Mouse (Mus musculus): ENCODE data around the gene Il4i1. TPM values are rescaled to one million over a fixed set of nuclear protein-coding genes. Genes with fewer than 3 reads are reported as not detected.
A peak's percentile ranks its signal among the peaks of the same experiment; 100 is the strongest.

Gene Il4i1
- polyA plus RNA-seq, 1 experiment from 2014 or later: 2.9 TPM

GRCm38 (mm10) chr7:44847772-44848171, 31.6 kb downstream of the Il4i1 start:
- H3K27ac ChIP-seq (ENCODE audit: low read depth, low read length): no peak overlapping the region; the same call in 1 of the 2 replicates
- no peak for ATAC-seq (replicated peaks; ENCODE audit: low FRiP score)
- peaks cover 24% of the 10 kb centered on the region for H3K4me1 ChIP-seq (replicated peaks; ENCODE audit: control insufficient read depth, insufficient read depth, low read length)
- peak overlapping the region; percentile 46; the same call in 1 of the 2 replicates for H3K9ac ChIP-seq (ENCODE audit: low read depth, low read length)
- DNase-seq (ENCODE audit: low spot score): no peak
- H3K9me3 ChIP-seq (ENCODE audit: control insufficient read depth, low read length): no peaks in the 10 kb centered on the region
- H3K36me3 ChIP-seq (ENCODE audit: control insufficient read depth, insufficient read depth, low read length): peaks cover 32% of the 10 kb centered on the region
- peak overlapping the region; percentile 89 for H3K4me3 ChIP-seq (ENCODE audit: low read depth, low read length)
- no peaks in the 10 kb centered on the region for H3K27me3 ChIP-seq (replicated peaks; ENCODE audit: control insufficient read depth, insufficient read depth, low read length)
- 77% methylated on average over 5 of the region's 5 CpGs for WGBS
- peak overlapping the region; percentile 87 for H3K4me2 ChIP-seq

GRCm38 (mm10) chr7:44848561-44849415, 32.6 kb downstream of the Il4i1 start, which contains the start of the genes Akt1s1 and Tbc1d17:
TSS of gene Akt1s1 (plus strand) at chr7:44848991.
TSS of gene Tbc1d17 (minus strand) at chr7:44849079.
- H3K4me3 ChIP-seq (ENCODE audit: low read depth, low read length): peak within 1 kb of the TSS; percentile 89
- H3K36me3 ChIP-seq (ENCODE audit: control insufficient read depth, insufficient read depth, low read length): peaks cover 26% of the 10 kb centered on the region; the same call in 1 of the 2 replicates
- no peaks in the 10 kb centered on the region for H3K9me3 ChIP-seq (ENCODE audit: control insufficient read depth, low read length)
- no peaks in the 10 kb centered on the region for H3K27me3 ChIP-seq (replicated peaks; ENCODE audit: control insufficient read depth, insufficient read depth, low read length)
- peak within 1 kb of the TSS; percentile 95 for H3K27ac ChIP-seq (ENCODE audit: low read depth, low read length)
- DNase-seq (ENCODE audit: low spot score) (peak; percentile 98), ATAC-seq (replicated peaks; ENCODE audit: low FRiP score) (peak; percentile 82)
- under 1% methylated on average over 54 of the region's 54 CpGs for WGBS
- peak within 1 kb of the TSS; percentile 87 for H3K4me2 ChIP-seq
- H3K9ac ChIP-seq (ENCODE audit: low read depth, low read length): peak within 1 kb of the TSS; percentile 96
- peaks cover 23% of the 10 kb centered on the region for H3K4me1 ChIP-seq (replicated peaks; ENCODE audit: control insufficient read depth, insufficient read depth, low read length)

GRCm38 (mm10) chr7:44849416-44850111, 33.4 kb downstream of the Il4i1 start:
- H3K27ac ChIP-seq (ENCODE audit: low read depth, low read length): peak overlapping the region; percentile 95
- H3K4me1 ChIP-seq (replicated peaks; ENCODE audit: control insufficient read depth, insufficient read depth, low read length): peaks cover 27% of the 10 kb centered on the region
- ATAC-seq (replicated peaks; ENCODE audit: low FRiP score) (peak; percentile 62), DNase-seq (ENCODE audit: low spot score) (peak; percentile 88)
- no peaks in the 10 kb centered on the region for H3K9me3 ChIP-seq (ENCODE audit: control insufficient read depth, low read length)
- peak overlapping the region; percentile 96 for H3K9ac ChIP-seq (ENCODE audit: low read depth, low read length)
- H3K27me3 ChIP-seq (replicated peaks; ENCODE audit: control insufficient read depth, insufficient read depth, low read length): no peaks in the 10 kb centered on the region
- H3K4me3 ChIP-seq (ENCODE audit: low read depth, low read length): peak overlapping the region; percentile 89
- WGBS: under 1% methylated on average over 41 of the region's 41 CpGs
- H3K36me3 ChIP-seq (ENCODE audit: control insufficient read depth, insufficient read depth, low read length): peaks cover 23% of the 10 kb centered on the region; the same call in 1 of the 2 replicates
- H3K4me2 ChIP-seq: peak overlapping the region; percentile 87

- Histone ChIP-seq H3K27me3 (replicated peaks; ENCODE audit: control insufficient read depth, insufficient read depth, low read length) (no peaks in the 10 kb centered on the region), H3K9me3 (ENCODE audit: control insufficient read depth, low read length) (no peaks in the 10 kb centered on the region), H3K4me3 (ENCODE audit: low read depth, low read length) (peak overlapping the region; percentile 89), H3K36me3 (ENCODE audit: control insufficient read depth, insufficient read depth, low read length) (peaks cover 20% of the 10 kb centered on the region; the same call in 1 of the 2 replicates), H3K9ac (ENCODE audit: low read depth, low read length) (peak overlapping the region; percentile 96), H3K4me2 (peak overlapping the region; percentile 87), H3K4me1 (replicated peaks; ENCODE audit: control insufficient read depth, insufficient read depth, low read length) (peaks cover 30% of the 10 kb centered on the region), H3K27ac (ENCODE audit: low read depth, low read length) (peak overlapping the region; percentile 95)
- WGBS: 0% methylated on average over 33 of the region's 33 CpGs
- peak; percentile 85 for DNase-seq (ENCODE audit: low spot score)
- ATAC-seq (replicated peaks; ENCODE audit: low FRiP score): peak; percentile 50
These were observed 34.0 kb downstream of the Il4i1 start for GRCm38 (mm10) chr7:44850146-44850545.

- H3K36me3 ChIP-seq (ENCODE audit: control insufficient read depth, insufficient read depth, low read length): peaks cover 17% of the 10 kb centered on the region; the same call in 1 of the 2 replicates
- peak overlapping the region; percentile 87 for H3K4me2 ChIP-seq
- H3K9ac ChIP-seq (ENCODE audit: low read depth, low read length): peak overlapping the region; percentile 96
- H3K4me1 ChIP-seq (replicated peaks; ENCODE audit: control insufficient read depth, insufficient read depth, low read length): peaks cover 39% of the 10 kb centered on the region
- H3K27ac ChIP-seq (ENCODE audit: low read depth, low read length): peak overlapping the region; percentile 95
- ATAC-seq (replicated peaks; ENCODE audit: low FRiP score) (no peak), DNase-seq (ENCODE audit: low spot score) (no peak)
- H3K9me3 ChIP-seq (ENCODE audit: control insufficient read depth, low read length): no peaks in the 10 kb centered on the region
- no peaks in the 10 kb centered on the region for H3K27me3 ChIP-seq (replicated peaks; ENCODE audit: control insufficient read depth, insufficient read depth, low read length)
- 66% methylated on average over 8 of the region's 8 CpGs for WGBS
- H3K4me3 ChIP-seq (ENCODE audit: low read depth, low read length): peak overlapping the region; percentile 89
These were observed 34.8 kb downstream of the Il4i1 start for GRCm38 (mm10) chr7:44850789-44851624.

- Histone ChIP-seq H3K36me3 (ENCODE audit: control insufficient read depth, insufficient read depth, low read length) (peaks cover 10% of the 10 kb centered on the region; the same call in 1 of the 2 replicates), H3K9me3 (ENCODE audit: control insufficient read depth, low read length) (no peaks in the 10 kb centered on the region), H3K4me1 (replicated peaks; ENCODE audit: control insufficient read depth, insufficient read depth, low read length) (peaks cover 45% of the 10 kb centered on the region), H3K27me3 (replicated peaks; ENCODE audit: control insufficient read depth, insufficient read depth, low read length) (no peaks in the 10 kb centered on the region), H3K9ac (ENCODE audit: low read depth, low read length) (0 out of 2 replicates have a peak overlapping the region, but pooled peaks have one; percentile 38), H3K4me2 (peak overlapping the region; percentile 87; the same call in 1 of the 2 replicates), H3K27ac (ENCODE audit: low read depth, low read length) (no peak overlapping the region), H3K4me3 (ENCODE audit: low read depth, low read length) (peak overlapping the region; percentile 89; the same call in 1 of the 2 replicates)
- DNase-seq (ENCODE audit: low spot score): no peak
- WGBS: 85% methylated on average over 12 of the region's 12 CpGs
- ATAC-seq (replicated peaks; ENCODE audit: low FRiP score): no peak
These were observed 35.5 kb downstream of the Il4i1 start for GRCm38 (mm10) chr7:44851625-44852234.

GRCm38 (mm10) chr7:44852259-44853027, 36.3 kb downstream of the Il4i1 start:
- H3K27ac ChIP-seq (ENCODE audit: low read depth, low read length): peak overlapping the region; percentile 45
- no peaks in the 10 kb centered on the region for H3K27me3 ChIP-seq (replicated peaks; ENCODE audit: control insufficient read depth, insufficient read depth, low read length)
- H3K4me3 ChIP-seq (ENCODE audit: low read depth, low read length): no peak overlapping the region; the same call in 1 of the 2 replicates
- peaks cover 8% of the 10 kb centered on the region; the same call in 1 of the 2 replicates for H3K36me3 ChIP-seq (ENCODE audit: control insufficient read depth, insufficient read depth, low read length)
- 87% methylated on average over 36 of the region's 36 CpGs for WGBS
- no peak for DNase-seq (ENCODE audit: low spot score)
- H3K4me2 ChIP-seq: peak overlapping the region; percentile 93
- H3K9me3 ChIP-seq (ENCODE audit: control insufficient read depth, low read length): no peaks in the 10 kb centered on the region
- peaks cover 45% of the 10 kb centered on the region for H3K4me1 ChIP-seq (replicated peaks; ENCODE audit: control insufficient read depth, insufficient read depth, low read length)
- peak overlapping the region; percentile 38; the same call in 1 of the 2 replicates for H3K9ac ChIP-seq (ENCODE audit: low read depth, low read length)
- ATAC-seq (replicated peaks; ENCODE audit: low FRiP score): no peak
